Mouse (Mus musculus) T-helper 17 cell (primary cell): ENCODE measurements around the gene Vhl.

ENCODE experiments used
- in situ Hi-C, 2 experiments: fragments of 300-600 bp; cut with MboI, MseI; formaldehyde crosslinking; loops; 1 replicate in 1 of 2; 2 replicates in 1 of 2; pipeline ENCODE4 v1.15.1; 2025; ENCODE audit warnings: high pct_unique_total_duplicates in 2 of 2

The Vhl gene

DNA sequence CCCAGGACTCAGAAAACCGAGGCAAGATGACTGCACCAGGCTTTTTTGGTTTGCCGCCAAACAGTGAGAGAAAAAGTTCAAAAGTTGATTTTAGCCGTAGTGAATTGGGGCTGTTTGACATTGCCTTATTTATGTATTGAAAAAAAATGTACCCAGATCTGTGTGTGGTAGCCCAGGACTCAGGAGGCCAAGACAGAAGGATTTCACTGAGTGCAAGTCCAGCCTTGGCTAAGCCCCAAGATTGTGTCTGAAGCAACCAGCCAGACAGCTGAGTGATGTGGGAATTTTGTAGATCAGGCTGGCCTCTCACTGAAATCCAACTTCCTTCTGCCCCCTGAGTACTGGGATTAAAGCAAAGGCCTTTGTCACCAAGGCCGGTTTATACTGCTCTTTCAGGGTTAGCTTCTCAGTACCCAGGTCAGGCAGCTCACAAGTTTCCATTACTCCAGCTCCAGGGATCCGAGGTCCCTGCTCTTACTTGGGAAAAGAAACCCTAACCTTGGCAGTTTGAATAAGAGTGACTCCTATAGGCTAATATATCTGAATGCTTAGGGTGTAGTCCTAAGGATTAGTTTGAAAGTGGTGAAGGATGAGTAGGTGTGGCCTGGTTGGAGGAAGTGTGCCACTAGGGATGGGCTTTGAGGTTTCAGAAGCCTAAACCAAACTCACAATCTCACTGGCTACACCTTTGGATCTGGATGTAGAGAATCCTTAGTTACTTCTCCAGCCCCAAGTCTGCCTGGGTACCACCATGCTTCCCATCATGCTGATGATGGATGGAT lies 1.4 kb downstream of the Vhl start:
- in situ Hi-C loops = loop anchor here in 1 of 2 experiments (10.0 kb wide), 1 partner anchor 1030 kb away; no protein-coding TSS in a partner anchor

DNA sequence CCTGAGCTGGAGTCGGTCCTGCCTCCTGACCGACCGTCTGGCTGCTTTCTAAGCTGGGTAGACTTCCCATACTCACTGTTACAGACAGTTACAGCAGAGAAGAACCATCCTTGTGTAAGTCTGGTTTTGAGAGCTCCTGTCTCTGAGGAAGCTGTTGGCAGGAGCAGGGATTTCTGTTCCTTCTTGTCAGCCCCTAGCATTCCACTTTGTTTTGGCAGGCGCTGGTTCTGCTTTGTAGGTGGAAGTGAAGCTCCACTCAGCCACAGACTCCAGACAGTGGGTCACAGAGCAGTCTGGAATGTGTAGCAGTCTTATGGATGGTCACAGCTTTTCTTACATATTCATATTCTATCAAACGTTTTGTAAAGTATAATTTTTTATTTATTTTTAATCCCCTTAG lies 6.6 kb downstream of the Vhl start:
- in situ Hi-C loops = loop anchor here in 1 of 2 experiments (10.0 kb wide), 1 partner anchor 54 kb away; no protein-coding TSS in a partner anchor

DNA sequence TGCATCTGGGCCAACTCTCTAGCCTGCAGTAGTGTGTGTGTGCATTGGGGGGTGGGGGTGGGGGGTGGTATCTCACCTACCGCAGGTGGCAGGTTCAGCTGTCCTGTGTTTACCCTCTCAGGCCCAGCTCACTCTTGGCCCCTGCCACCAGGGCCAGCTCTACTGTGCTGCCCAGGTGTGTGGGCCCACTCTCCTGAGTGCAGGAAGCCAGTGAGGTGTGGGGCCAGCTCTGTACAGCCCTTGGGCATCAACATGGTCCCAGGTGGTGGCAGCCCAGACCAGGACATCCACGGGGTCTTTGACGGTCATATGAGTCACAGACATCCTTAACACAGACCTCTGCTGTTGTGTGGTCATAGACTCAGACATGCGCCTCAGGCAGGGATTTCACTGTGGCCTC lies 9.1 kb downstream of the Vhl start:
- in situ Hi-C loops = loop anchor here in 1 of 2 experiments (10.0 kb wide), 1 partner anchor 52 kb away; no protein-coding TSS in a partner anchor

GRCm38 (mm10) chr6:113638302-113639040 lies 14.7 kb downstream of the Vhl start, which contains the start of gene Irak2:
TSS of gene Irak2 (plus strand) at chr6:113638467.
- in situ Hi-C loops = loop anchor here (5.0 to 10.0 kb wide), 2 partner anchors 34 to 46 kb away; no protein-coding TSS in a partner anchor

DNA sequence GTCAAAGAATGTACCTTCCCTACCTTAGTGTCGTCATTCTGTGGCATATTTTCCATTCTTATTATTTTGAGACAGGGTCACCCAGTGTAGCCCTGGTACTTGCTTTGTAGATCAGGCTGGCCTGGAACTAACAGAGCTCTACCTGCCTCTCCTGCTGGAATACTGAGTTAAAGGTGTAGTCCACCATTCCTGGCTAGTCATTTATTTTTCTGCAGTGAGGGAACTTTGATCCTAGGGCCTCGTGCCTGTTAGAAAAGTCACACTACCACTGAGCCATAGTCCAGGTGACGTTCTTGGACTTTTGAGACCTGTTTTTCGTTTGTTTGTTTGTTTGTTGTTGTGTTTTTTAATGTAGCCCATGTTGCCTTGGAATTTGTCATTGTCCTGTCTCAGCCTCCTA lies 15.4 kb downstream of the Vhl start:
- in situ Hi-C loops = loop anchor here (5.0 to 10.0 kb wide), 2 partner anchors 33 to 46 kb away; no protein-coding TSS in a partner anchor

DNA sequence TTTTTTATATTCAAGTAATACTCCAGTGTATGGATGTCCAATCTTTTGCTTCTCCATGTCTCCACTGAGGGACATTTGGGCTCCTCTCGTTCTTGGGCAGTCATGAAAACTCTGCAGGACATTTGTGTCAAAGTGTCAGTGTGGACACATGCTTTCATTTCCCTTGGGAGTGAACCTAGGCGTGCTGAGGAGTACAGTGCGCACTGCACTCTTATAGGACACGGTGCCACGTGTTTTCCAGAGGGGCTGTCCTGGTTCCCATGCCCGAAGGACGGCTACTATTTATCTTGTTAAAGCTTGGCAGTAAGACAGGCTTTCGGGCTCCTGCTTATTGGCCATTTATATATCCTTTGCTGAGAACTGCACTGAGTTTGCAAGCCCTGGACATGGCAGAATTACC lies 18.8 kb downstream of the Vhl start:
- in situ Hi-C loops = no loop called here

DNA sequence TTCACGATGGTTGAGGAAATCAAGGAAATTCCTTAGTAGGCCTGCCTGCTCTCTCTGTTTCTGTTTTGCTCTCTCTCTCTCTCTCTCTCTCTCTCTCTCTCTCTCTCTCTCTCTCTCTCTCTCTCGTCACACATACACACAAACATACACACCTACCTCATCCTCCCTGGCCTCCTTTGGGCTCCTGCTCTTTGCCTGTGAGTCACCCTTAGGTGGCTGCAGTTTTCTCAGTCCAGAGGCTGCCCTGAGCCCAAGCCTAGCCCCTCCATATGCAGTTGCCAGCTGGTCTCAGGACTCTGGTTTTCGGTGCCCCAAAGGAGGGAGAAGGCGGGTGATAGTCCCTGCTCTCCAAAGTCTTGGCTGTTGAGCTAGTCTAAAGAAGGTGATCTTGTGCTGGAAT lies 19.3 kb downstream of the Vhl start:
- in situ Hi-C loops = no loop called here

DNA sequence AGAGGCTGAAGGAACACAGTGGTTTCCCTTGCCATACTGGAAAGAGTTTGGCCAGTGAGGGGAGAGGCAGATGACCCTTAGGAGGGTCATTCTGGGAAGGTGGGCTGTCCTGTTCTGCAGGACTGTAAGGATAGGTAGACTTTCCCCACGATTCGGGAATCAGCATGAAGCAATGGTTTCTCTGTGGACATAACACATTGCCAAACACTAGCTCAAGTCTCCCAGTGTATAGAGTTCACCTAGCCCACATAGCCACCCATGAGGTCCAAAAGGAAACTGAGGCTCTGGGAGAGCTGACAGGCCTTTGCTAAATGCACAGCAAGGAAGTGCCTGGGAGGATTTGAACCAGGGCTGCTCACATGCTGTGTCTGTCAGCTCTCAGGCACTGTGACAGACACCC lies 20.2 kb downstream of the Vhl start:
- in situ Hi-C loops = no loop called here

- in situ Hi-C loops = no loop called here
Measured at GRCm38 (mm10) chr6:113644808-113645207, 21.0 kb downstream of the Vhl start.

- in situ Hi-C loops = loop anchor here in 1 of 2 experiments (25.0 kb wide), 1 partner anchor 1263 kb away; no protein-coding TSS in a partner anchor
Measured at GRCm38 (mm10) chr6:113649346-113650196, 25.8 kb downstream of the Vhl start.

- in situ Hi-C loops = loop anchor here in 1 of 2 experiments (25.0 kb wide), 1 partner anchor 1262 kb away; no protein-coding TSS in a partner anchor
Measured at GRCm38 (mm10) chr6:113650197-113650640, 26.5 kb downstream of the Vhl start.

DNA sequence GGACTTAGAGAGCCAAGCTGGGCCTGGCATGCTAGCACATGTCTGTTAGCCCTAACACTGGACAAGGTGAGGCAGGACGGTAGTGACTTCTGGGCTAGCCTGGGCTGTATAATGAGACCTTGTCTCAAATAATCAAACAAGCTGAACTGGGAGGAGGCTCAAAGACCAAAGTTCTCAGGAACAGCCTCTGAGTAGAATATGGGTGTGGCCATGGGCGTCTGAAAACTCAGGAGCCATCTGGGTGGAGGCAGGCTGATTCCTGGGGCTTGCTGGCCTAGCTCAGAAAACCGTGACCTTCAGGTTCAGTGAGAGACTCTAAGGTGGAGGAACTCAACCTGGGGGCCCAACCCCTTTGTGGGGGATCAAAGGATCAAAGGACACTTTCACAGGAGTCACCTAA lies 27.9 kb downstream of the Vhl start:
- in situ Hi-C loops = loop anchor here in 1 of 2 experiments (25.0 kb wide), 1 partner anchor 1261 kb away; no protein-coding TSS in a partner anchor

DNA sequence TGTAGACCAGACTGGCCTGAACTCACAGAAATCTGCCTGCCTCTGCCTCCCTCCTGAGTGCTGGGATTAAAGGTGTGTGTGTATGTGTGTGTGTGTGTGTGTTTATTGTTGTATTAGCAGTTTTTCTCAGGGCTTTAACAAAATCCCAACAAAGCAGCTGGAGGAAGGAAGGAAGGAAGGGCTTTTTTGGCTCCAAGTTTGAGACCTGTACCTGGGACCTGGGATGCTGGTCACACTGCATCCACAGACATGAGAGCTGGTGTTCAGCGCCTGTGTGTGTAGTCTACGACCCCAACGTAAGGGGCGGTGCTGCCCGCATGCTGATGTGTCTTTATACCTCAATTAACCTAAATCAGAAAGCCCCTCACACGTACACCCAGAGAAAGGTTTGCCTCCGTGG lies 29.8 kb downstream of the Vhl start:
- in situ Hi-C loops = loop anchor here in 1 of 2 experiments (25.0 kb wide), 1 partner anchor 1259 kb away; no protein-coding TSS in a partner anchor

DNA sequence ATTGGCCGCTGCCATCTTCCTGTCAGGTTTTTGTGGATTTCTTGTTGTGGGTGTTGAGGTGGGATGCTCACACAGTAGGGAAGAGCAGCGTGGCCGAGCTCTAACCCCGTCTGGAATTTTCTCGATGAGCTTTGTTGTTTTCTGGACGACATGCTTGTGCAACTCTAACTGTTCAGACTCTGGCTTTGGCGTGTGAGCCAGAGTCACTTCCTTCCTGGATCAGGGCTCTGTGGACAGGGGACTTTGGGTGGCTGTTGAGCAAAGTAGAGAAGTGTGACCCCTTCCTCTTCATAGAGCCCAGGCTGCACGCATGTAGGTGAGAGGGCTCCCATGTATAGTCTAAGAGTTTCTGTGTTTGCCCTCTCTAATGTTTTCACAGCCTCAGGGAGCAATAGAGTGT lies 30.3 kb downstream of the Vhl start:
- in situ Hi-C loops = loop anchor here in 1 of 2 experiments (25.0 kb wide), 1 partner anchor 1258 kb away; no protein-coding TSS in a partner anchor

GRCm38 (mm10) chr6:113654753-113655397 lies 31.1 kb downstream of the Vhl start:
- in situ Hi-C loops = loop anchor here in 1 of 2 experiments (25.0 kb wide), 1 partner anchor 1257 kb away; no protein-coding TSS in a partner anchor

- in situ Hi-C loops = loop anchor here in 1 of 2 experiments (25.0 kb wide), 1 partner anchor 1257 kb away; no protein-coding TSS in a partner anchor
Measured at GRCm38 (mm10) chr6:113655475-113655874, 31.7 kb downstream of the Vhl start.

GRCm38 (mm10) chr6:113656847-113657246 lies 33.1 kb downstream of the Vhl start:
- in situ Hi-C loops = loop anchor here in 1 of 2 experiments (25.0 kb wide), 1 partner anchor 1255 kb away; no protein-coding TSS in a partner anchor

DNA sequence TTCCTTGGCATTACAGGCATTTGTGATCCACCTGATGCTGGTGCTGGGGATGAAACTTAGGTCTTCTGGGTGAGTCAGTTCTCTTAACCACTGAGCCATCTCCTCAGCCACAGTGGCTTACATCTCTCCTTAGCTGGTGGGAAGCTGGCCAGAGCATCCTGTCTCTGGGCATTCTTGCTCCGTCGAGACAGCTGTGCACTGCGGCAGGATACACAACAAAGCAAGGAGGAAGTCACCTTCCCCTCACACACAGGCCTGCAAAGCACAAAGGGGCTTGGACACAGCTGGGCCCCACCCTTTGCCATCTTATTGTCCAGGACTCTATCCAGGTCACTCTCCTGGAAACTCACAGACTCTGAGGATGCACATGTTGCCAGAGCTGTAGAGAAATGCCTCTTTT lies 34.5 kb downstream of the Vhl start:
- in situ Hi-C loops = loop anchor here in 1 of 2 experiments (25.0 kb wide), 1 partner anchor 1254 kb away; no protein-coding TSS in a partner anchor

DNA sequence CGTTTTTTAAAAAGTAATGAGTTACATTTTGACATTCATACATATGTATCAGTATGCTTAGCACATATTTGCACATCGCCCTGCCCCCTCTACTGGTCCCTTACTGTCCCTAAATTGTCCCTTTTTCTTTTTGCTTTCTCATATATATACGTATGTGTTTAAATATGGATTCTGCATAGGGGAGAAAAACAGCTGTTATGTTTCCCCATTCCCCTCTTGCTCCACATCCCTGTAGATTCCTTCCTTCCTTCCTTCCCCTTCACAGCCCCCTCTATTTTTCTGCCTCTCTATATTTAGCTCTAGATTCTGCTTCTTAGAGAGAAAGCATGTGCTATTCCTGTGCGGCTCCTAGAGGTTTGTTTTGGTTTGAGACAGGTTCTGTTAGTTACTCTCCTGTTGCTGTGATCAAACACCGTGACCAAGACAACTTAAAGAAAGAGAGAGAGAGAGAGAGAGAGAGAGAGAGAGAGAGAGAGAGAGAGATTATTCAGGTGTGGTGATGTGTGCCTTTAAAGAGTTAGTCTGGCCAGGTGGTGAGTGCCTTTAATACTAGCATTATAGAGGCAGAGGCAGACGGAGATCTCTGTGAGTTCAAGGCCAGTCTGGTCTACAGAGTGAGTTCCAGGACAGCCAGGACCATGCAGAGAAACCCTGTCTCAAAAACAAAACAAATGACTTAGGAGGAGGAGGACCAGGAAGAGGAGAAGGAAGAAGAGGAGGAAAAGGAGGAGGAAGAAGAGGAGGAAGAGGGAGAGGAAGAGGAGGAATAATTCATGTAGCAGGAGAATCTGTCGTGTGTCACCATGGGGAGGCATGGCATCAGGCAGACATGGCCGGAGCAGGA lies 36.1 kb downstream of the Vhl start:
- in situ Hi-C loops = loop anchor here (10.0 to 25.0 kb wide), 2 partner anchors 1252 to 1255 kb away; no protein-coding TSS in a partner anchor
